ENCODE assay signal across 8 mouse cellular contexts in the genomic region with DNA sequence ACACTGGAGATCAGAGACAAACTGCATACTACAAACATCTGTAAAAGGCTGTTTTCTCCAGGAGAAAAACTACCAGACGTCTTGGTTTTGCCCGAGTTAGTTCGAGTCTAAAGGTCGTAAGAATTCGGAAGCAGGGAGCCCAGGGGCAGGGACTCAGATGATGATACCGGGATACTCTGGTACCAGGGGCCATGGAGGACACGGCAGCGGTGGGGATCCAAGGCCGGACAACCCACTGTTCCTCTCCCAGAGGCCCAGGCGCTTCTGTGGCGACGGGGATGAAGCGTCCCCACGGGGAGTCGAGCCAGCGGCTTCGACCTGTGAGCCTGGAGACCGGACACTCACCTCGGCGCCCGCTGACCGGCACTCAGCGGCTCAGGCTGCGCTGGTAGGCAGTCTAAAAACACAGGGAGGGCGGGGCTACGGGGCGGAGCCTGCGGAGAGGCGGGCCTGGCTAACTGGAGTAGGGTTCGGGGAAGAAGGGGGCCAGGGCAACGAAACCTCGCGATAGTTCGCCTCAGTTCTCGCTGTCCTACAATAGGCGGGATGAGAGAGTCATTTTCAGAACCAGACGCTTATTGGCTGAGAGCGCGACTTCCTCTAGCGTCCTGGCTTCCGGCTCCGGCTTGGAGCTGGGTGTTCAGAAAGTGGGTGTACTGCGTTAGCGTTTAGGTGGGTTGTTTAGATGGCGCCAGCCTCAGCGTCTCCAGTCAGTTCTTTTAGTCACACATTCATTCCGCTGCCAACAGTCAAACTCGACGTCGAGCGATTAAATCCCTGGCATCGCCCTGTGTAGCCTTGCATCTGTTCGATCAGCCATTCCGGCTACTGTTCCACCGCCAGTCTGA. TPM values are rescaled to one million over a fixed set of nuclear protein-coding genes. Genes with fewer than 3 reads are reported as not detected.
DNase-seq lines count a peak whose midpoint lies in the region; ATAC-seq and TF ChIP-seq lines count a peak whose summit lies in the region.

Gene Lrrc28 (minus strand): TSS at position 436 of the 848 bp plus-strand sequence.

- 0 out of 2 replicates have a peak, but pooled peaks cover 6% of the 10 kb centered on the region for H3K36me3 ChIP-seq in embryonic facial prominence, embryonic 14.5 days (ENCODE audit: control insufficient read depth, insufficient read depth, low read length)
- H3K36me3 ChIP-seq in heart, adult 2 months (ENCODE audit: control insufficient read depth, insufficient read depth, low read length), result no peaks in the 10 kb centered on the region
- H3K36me3 ChIP-seq in limb, embryonic 13.5 days, result peaks cover 8% of the 10 kb centered on the region; the same call in 1 of the 2 replicates
- H3K36me3 ChIP-seq in midbrain, embryonic 16.5 days (ENCODE audit: control insufficient read depth, insufficient read depth, low read length), result no peaks in the 10 kb centered on the region; the same call in 1 of the 2 replicates

- peaks cover 20% of the 10 kb centered on the region for H3K4me1 ChIP-seq in embryonic facial prominence, embryonic 14.5 days (ENCODE audit: control insufficient read depth, insufficient read depth, low read length)
- H3K4me1 ChIP-seq in heart, adult 2 months (ENCODE audit: control insufficient read depth, insufficient read depth, low read length), result peaks cover 2% of the 10 kb centered on the region
- peaks cover 34% of the 10 kb centered on the region for H3K4me1 ChIP-seq in limb, embryonic 13.5 days
- peaks cover 12% of the 10 kb centered on the region for H3K4me1 ChIP-seq in midbrain, embryonic 16.5 days (ENCODE audit: control insufficient read depth, insufficient read depth, low read length)

- peak within 1 kb of the TSS; percentile 91 for H3K27ac ChIP-seq in embryonic facial prominence, embryonic 14.5 days (replicated peaks; ENCODE audit: low read depth, low read length)
- H3K27ac ChIP-seq in heart, adult 2 months, result peak within 1 kb of the TSS; percentile 95
- H3K27ac ChIP-seq in limb, embryonic 13.5 days, result peak within 1 kb of the TSS; percentile 85
- H3K27ac ChIP-seq in midbrain, embryonic 16.5 days (ENCODE audit: low read length), result peak within 1 kb of the TSS; percentile 86

- H3K79me2 ChIP-seq in heart, adult 2 months (replicated peaks; ENCODE audit: control insufficient read depth, insufficient read depth, low read length), result no peaks in the 10 kb centered on the region; the same call in 1 of the 2 replicates

- WGBS in embryonic facial prominence, embryonic 14.5 days, result 0% methylated on average over 47 of the region's 55 CpGs
- WGBS in heart, adult 2 months, result under 1% methylated on average over 55 of the region's 55 CpGs
- WGBS in limb, embryonic 13.5 days, result under 1% methylated on average over 55 of the region's 55 CpGs
- under 1% methylated on average over 55 of the region's 55 CpGs for WGBS in midbrain, embryonic 16.5 days

- peak; percentile 99 for DNase-seq in 3T3-L1 (ENCODE audit: low read depth, low spot score)
- peak; percentile 95 to 98 for DNase-seq in adrenal gland, postnatal 4 days (ENCODE audit: low spot score in 2 of 2)
- peak; percentile 100 for DNase-seq in embryonic facial prominence, embryonic 14.5 days (ENCODE audit: low spot score)
- peak; percentile 98 to 99 for DNase-seq in heart, adult 2 months
- peak; percentile 100 for DNase-seq in kidney, adult 8-10 months
- DNase-seq in spleen, postnatal 10 days (ENCODE audit: low spot score in 2 of 2), result peak; percentile 96 to 99

- TF ChIP-seq CTCF in heart, adult 2 months (IDR thresholded peaks at IDR 0.05), result no peak

- ATAC-seq in embryonic facial prominence, embryonic 14.5 days (ENCODE audit: low read depth), result peak; percentile 98
- ATAC-seq in limb, embryonic 13.5 days (ENCODE audit: low FRiP score, low read depth), result peak; percentile 98
- ATAC-seq in midbrain, embryonic 16.5 days, result peak; percentile 99

- H3K4me3 ChIP-seq in embryonic facial prominence, embryonic 14.5 days (ENCODE audit: low read depth, low read length), result peak within 1 kb of the TSS; percentile 78
- H3K4me3 ChIP-seq in heart, adult 2 months, result peak within 1 kb of the TSS; percentile 88
- peak within 1 kb of the TSS; percentile 62 for H3K4me3 ChIP-seq in limb, embryonic 13.5 days
- peak within 1 kb of the TSS; percentile 66 for H3K4me3 ChIP-seq in midbrain, embryonic 16.5 days (ENCODE audit: low read depth, low read length)

- peak; percentile 67; the same call in 1 of the 2 replicates for TF ChIP-seq EP300 in heart, adult 2 months (IDR thresholded peaks at IDR 0.05; ENCODE audit: insufficient read depth, low read depth, low read length)

- intact Hi-C loops in heart, adult 2 months (cut with DNase I), result no loop called here

- no peaks in the 10 kb centered on the region for H3K9me3 ChIP-seq in embryonic facial prominence, embryonic 14.5 days (ENCODE audit: control insufficient read depth, low read length)
- no peaks in the 10 kb centered on the region for H3K9me3 ChIP-seq in limb, embryonic 13.5 days
- H3K9me3 ChIP-seq in midbrain, embryonic 16.5 days (replicated peaks; ENCODE audit: control insufficient read depth, low read length, poor library complexity, severe bottlenecking), result no peaks in the 10 kb centered on the region

- no peaks in the 10 kb centered on the region for H3K27me3 ChIP-seq in embryonic facial prominence, embryonic 14.5 days (replicated peaks; ENCODE audit: control insufficient read depth, insufficient read depth, low read length)
- H3K27me3 ChIP-seq in heart, adult 2 months (ENCODE audit: control insufficient read depth, insufficient read depth, low read length), result no peaks in the 10 kb centered on the region
- H3K27me3 ChIP-seq in limb, embryonic 13.5 days, result no peaks in the 10 kb centered on the region
- H3K27me3 ChIP-seq in midbrain, embryonic 16.5 days (ENCODE audit: control insufficient read depth, insufficient read depth, low read depth, low read length), result no peaks in the 10 kb centered on the region

- peak within 1 kb of the TSS; percentile 90 for H3K4me2 ChIP-seq in embryonic facial prominence, embryonic 14.5 days (ENCODE audit: low read depth, low read length)
- peak within 1 kb of the TSS; percentile 89 for H3K4me2 ChIP-seq in limb, embryonic 13.5 days (replicated peaks)
- peak within 1 kb of the TSS; percentile 82 for H3K4me2 ChIP-seq in midbrain, embryonic 16.5 days (ENCODE audit: low read length)

- peak within 1 kb of the TSS; percentile 87 for H3K9ac ChIP-seq in embryonic facial prominence, embryonic 14.5 days (ENCODE audit: low read depth, low read length)
- peak within 1 kb of the TSS; percentile 91 for H3K9ac ChIP-seq in heart, adult 2 months (ENCODE audit: low read depth, low read length)
- H3K9ac ChIP-seq in limb, embryonic 13.5 days, result peak within 1 kb of the TSS; percentile 81
- H3K9ac ChIP-seq in midbrain, embryonic 16.5 days (ENCODE audit: low read depth, low read length), result peak within 1 kb of the TSS; percentile 84

- TF ChIP-seq POLR2A in heart, adult 2 months (IDR thresholded peaks at IDR 0.05; ENCODE audit: insufficient read depth, low read depth, low read length), result peak; percentile 99

RNA-seq across cellular contexts. Expression of gene Lrrc28, which starts in this region (rescaled TPM):
- 10 to 100 TPM; 17.1 to 18.8 TPM for total RNA-seq in adrenal gland, postnatal 4 days (2021)
- 18.8 and 19.8 TPM in 2 replicates for polyA plus RNA-seq in embryonic facial prominence, embryonic 14.5 days (2014; fragmentation: Nextera tagmentation; extraction: Ambion mirVana)
- 10 to 100 TPM; 14.1 to 16.4 TPM for total RNA-seq in heart, adult 2 months (2021)
- polyA plus RNA-seq in heart, adult 2 months (2012; rRNA removed), result 20.5 and 24.2 TPM in 2 replicates
- polyA plus RNA-seq in limb, embryonic 13.5 days (2015; fragmentation: Nextera tagmentation; extraction: Ambion mirVana), result 21.4 and 22.3 TPM in 2 replicates
- 24.0 and 30.4 TPM in 2 replicates for polyA plus RNA-seq in midbrain, embryonic 16.5 days (2015; fragmentation: Nextera tagmentation; extraction: Ambion mirVana)

Comparison
In these comparisons a context has a peak if more than half of its experiments do, and no peak if none do; other contexts are left out.
1. Peak in every context shown above with its lines: DNase-seq, ATAC-seq, H3K4me3 ChIP-seq and H3K27ac ChIP-seq.